Mouse (Mus musculus) liver, embryonic 14.5 days (tissue): ENCODE data around the gene C1qtnf5.

Source experiments
- CTCF ChIP-seq: IDR thresholded peaks from 2 replicates; pipeline ENCODE4 v1.5.1; 2016; ENCODE audit warnings: antibody characterized with exemption, low read depth, control low read depth
- EP300 ChIP-seq: IDR thresholded peaks from 2 replicates; pipeline ENCODE4 v1.6.1; 2016; ENCODE audit warnings: antibody characterized with exemption, low read depth

GRCm38 (mm10) chr9:44075996-44076763 lies 30.9 kb upstream of the C1qtnf5 start:
- TF ChIP-seq CTCF (no peak), EP300 (no peak)
